Mouse (Mus musculus) forebrain, embryonic 16.5 days (tissue): Measurements from ENCODE around the gene Ltbp2. TPM values are rescaled to one million over a fixed set of nuclear protein-coding genes. Genes with fewer than 3 reads are reported as not detected.

ENCODE experiments used
- ATAC-seq: fragments of 200-750 bp; cut with Nextera tagmentation; 2 replicates; pipeline ENCODE4 v1.8.0; 2017; ENCODE audit warnings: mild to moderate bottlenecking, moderate library complexity
- H3K27ac ChIP-seq: fragments of 300-500 bp; sonication (generic); 2 replicates; pipeline ENCODE4 v1.5.1; 2014; ENCODE audit warnings: low read length, control low read depth
- H3K27me3 ChIP-seq: fragments of 300-500 bp; sonication (generic); replicated peaks from 2 replicates; pipeline ENCODE4 v1.6.1; 2014; ENCODE audit warnings: low read length; ENCODE audit not compliant: control insufficient read depth, insufficient read depth
- H3K36me3 ChIP-seq: fragments of 300-500 bp; sonication (generic); 2 replicates; pipeline ENCODE4 v1.6.1; 2014; ENCODE audit not compliant: control insufficient read depth, insufficient read depth
- H3K4me1 ChIP-seq: fragments of 300-500 bp; sonication (generic); replicated peaks from 2 replicates; pipeline ENCODE4 v1.6.1; 2014; ENCODE audit warnings: low read length; ENCODE audit not compliant: control insufficient read depth, insufficient read depth
- H3K4me2 ChIP-seq: fragments of 300-500 bp; sonication (generic); 2 replicates; pipeline ENCODE4 v1.6.1; 2014; ENCODE audit warnings: mild to moderate bottlenecking, low read length, control low read depth
- H3K4me3 ChIP-seq: fragments of 300-500 bp; sonication (generic); replicated peaks from 2 replicates; pipeline ENCODE4 v1.5.1; 2014; ENCODE audit warnings: mild to moderate bottlenecking, low read length, control low read depth
- H3K9ac ChIP-seq: fragments of 300-500 bp; sonication (generic); replicated peaks from 2 replicates; pipeline ENCODE4 v1.6.1; 2014; ENCODE audit warnings: low read depth, low read length, control low read depth
- H3K9me3 ChIP-seq: fragments of 300-500 bp; sonication (generic); 2 replicates; pipeline ENCODE4 v1.6.1; 2016; ENCODE audit warnings: low read length; ENCODE audit not compliant: control insufficient read depth
- WGBS: fragments of 180-500 bp; shearing (Covaris S2); extraction: QIAGEN DNeasy Blood & Tissue Kit; methylation state at CpG from one replicate; pipeline ENCODE4 v1.1.7; 2014; 5-methylcytosine and 5-hydroxymethylcytosine counted together
- polyA plus RNA-seq: library from polyadenylated mRNA; unstranded; fragments of >200 nt; fragmentation: Nextera tagmentation; extraction: Ambion mirVana; gene quantifications from 2 replicates; pipeline ENCODE4 v1.2.1, GENCODE M21; 2015

The Ltbp2 gene
- polyA plus RNA-seq, 1 experiment from 2014 or later, result 0.30 TPM

- Histone ChIP-seq H3K4me3 (no peak overlapping the region), H3K27me3 (peaks cover 2% of the 10 kb centered on the region; the same call in 1 of the 2 replicates), H3K9ac (no peak overlapping the region), H3K27ac (no peak overlapping the region), H3K4me1 (no peaks in the 10 kb centered on the region), H3K9me3 (no peaks in the 10 kb centered on the region), H3K36me3 (no peaks in the 10 kb centered on the region), H3K4me2 (no peak overlapping the region)
- WGBS, result 60% methylated on average over 11 of the region's 11 CpGs
- no peak for ATAC-seq
These were observed 9.0 kb upstream of the Ltbp2 start for GRCm38 (mm10) chr12:84885107-84885876.

DNA sequence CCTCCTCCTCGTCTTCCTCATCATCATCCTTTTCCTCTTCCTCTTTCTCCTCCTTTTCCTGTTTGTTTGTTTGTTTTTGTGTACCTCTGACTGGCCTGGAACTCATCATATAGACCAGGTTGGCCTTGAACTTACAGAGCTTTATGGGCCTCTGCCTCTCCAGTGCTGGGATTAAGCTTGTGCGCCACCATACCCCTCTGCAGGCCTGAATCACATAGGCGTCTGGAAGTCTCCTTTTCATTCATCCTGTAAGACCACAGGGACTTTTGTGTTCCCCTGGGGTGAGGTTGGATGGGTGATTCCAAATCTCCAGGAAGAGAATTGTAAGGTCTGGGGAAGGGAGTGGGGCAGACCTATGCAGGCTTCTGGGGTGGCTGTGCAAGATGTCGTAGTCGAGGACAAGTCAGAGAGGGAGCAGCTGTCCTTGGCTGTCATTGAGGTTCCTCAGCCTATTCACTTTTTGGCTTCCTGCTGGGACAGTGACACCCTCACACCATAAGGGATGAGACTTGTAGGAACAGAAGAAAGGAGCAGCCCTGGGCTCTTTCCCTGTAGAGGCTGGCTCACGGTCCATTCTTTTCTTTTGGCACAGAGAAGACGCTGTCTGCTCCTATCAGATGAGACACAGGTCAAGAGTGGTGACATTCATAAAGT, 8.2 kb upstream of the Ltbp2 start:
- Histone ChIP-seq H3K9me3 (no peaks in the 10 kb centered on the region), H3K9ac (no peak overlapping the region), H3K27me3 (peaks cover 4% of the 10 kb centered on the region; the same call in 1 of the 2 replicates), H3K4me3 (no peak overlapping the region), H3K36me3 (no peaks in the 10 kb centered on the region), H3K4me1 (no peaks in the 10 kb centered on the region; the same call in 1 of the 2 replicates), H3K27ac (no peak overlapping the region), H3K4me2 (no peak overlapping the region)
- no peak for ATAC-seq
- 80% methylated on average over 7 of the region's 7 CpGs for WGBS

DNA sequence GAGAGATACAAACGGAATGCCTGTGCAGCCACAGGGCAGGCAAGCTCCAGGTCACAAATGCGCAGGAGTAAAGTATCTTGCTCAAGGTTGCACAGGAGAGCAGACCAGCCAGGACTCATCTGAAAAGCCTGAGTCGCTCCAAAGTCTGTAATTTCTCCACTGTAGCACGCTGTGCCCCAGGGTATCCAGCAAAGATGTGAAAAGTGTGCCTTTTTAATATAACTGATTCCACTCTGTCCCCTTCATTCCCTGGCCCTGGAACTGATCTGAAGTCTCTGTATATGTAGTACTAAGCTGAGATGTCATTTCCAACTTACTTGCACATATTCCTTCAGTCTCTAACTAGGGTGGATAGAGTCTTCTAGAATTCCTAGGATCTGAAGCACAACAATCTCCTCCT, 6.5 kb upstream of the Ltbp2 start:
- no peak for ATAC-seq
- Histone ChIP-seq H3K4me1 (no peaks in the 10 kb centered on the region; the same call in 1 of the 2 replicates), H3K27me3 (peaks cover 10% of the 10 kb centered on the region), H3K27ac (no peak overlapping the region), H3K4me3 (no peak overlapping the region), H3K4me2 (no peak overlapping the region), H3K9me3 (no peaks in the 10 kb centered on the region), H3K9ac (no peak overlapping the region), H3K36me3 (no peaks in the 10 kb centered on the region)
- WGBS, result 84% methylated on average over 4 of the region's 4 CpGs

GRCm38 (mm10) chr12:84880091-84880490, 3.8 kb upstream of the Ltbp2 start:
- 44% methylated on average over 11 of the region's 11 CpGs for WGBS
- Histone ChIP-seq H3K4me3 (no peak overlapping the region), H3K9ac (no peak overlapping the region), H3K27ac (no peak overlapping the region), H3K9me3 (no peaks in the 10 kb centered on the region), H3K36me3 (no peaks in the 10 kb centered on the region), H3K4me1 (peaks cover 12% of the 10 kb centered on the region), H3K4me2 (no peak overlapping the region), H3K27me3 (peaks cover 35% of the 10 kb centered on the region)
- no peak for ATAC-seq

DNA sequence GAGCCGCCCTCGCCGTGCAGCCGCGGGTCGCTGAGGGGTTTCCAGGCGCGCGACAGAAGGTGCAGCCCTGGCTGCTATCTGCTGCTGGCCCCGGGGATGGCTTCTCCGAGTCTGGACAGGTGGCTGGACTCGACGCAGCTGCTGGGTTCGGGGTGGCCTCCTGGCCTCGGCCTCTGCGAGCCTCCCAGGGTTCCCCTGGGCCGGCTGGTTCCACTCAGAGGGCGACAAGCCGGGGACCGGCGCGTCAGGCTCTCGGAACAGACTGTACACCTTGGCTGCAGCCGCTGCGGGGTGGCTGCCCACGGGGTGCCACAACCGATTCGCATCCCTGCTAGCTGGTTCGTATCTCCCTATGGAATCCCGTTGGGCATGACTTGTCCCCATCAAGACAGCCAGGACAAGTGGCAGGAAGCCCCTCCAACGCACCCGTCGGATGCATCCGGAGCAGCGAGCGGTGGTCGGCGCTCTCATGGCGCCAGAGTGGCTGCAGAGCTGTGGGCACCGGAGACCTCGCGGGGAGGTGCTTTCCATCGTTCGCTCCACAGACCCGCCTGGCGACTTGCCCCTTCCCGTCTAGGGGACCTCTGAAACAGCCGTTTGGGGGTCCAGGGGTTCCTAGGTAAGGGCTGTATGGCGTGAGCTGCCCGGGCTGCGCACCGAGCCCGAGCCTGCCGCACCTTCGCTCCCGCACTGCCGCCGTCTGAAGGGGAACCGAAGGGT, 411 bp downstream of the Ltbp2 start:
- H3K9me3 ChIP-seq, result no peaks in the 10 kb centered on the region
- no peak overlapping the region for H3K27ac ChIP-seq
- no peak overlapping the region for H3K9ac ChIP-seq
- no peak for ATAC-seq
- H3K4me2 ChIP-seq, result peak overlapping the region; percentile 46
- H3K4me3 ChIP-seq, result peak overlapping the region; percentile 33
- peaks cover 50% of the 10 kb centered on the region for H3K27me3 ChIP-seq
- 1% methylated on average over 59 of the region's 59 CpGs for WGBS
- H3K36me3 ChIP-seq, result no peaks in the 10 kb centered on the region
- H3K4me1 ChIP-seq, result peaks cover 12% of the 10 kb centered on the region

GRCm38 (mm10) chr12:84873434-84873833, 2.9 kb downstream of the Ltbp2 start:
- Histone ChIP-seq H3K27ac (no peak overlapping the region), H3K9ac (no peak overlapping the region), H3K4me2 (no peak overlapping the region), H3K36me3 (no peaks in the 10 kb centered on the region), H3K9me3 (no peaks in the 10 kb centered on the region), H3K27me3 (peaks cover 44% of the 10 kb centered on the region), H3K4me1 (peaks cover 12% of the 10 kb centered on the region), H3K4me3 (no peak overlapping the region)
- WGBS, result 0% methylated on average over 3 of the region's 3 CpGs
- ATAC-seq, result no peak

- 67% methylated on average over 2 of the region's 2 CpGs for WGBS
- peaks cover 37% of the 10 kb centered on the region for H3K27me3 ChIP-seq
- no peak overlapping the region for H3K27ac ChIP-seq
- H3K4me1 ChIP-seq, result peaks cover 12% of the 10 kb centered on the region
- ATAC-seq, result no peak
- no peak overlapping the region for H3K4me2 ChIP-seq
- H3K36me3 ChIP-seq, result no peaks in the 10 kb centered on the region
- H3K9me3 ChIP-seq, result no peaks in the 10 kb centered on the region
- H3K9ac ChIP-seq, result no peak overlapping the region
- H3K4me3 ChIP-seq, result no peak overlapping the region
These were observed 4.0 kb downstream of the Ltbp2 start for GRCm38 (mm10) chr12:84872310-84872709.

GRCm38 (mm10) chr12:84865431-84865830, 10.9 kb downstream of the Ltbp2 start:
- Histone ChIP-seq H3K27ac (no peak overlapping the region), H3K4me2 (no peak overlapping the region), H3K4me3 (no peak overlapping the region), H3K9me3 (no peaks in the 10 kb centered on the region), H3K36me3 (no peaks in the 10 kb centered on the region), H3K9ac (no peak overlapping the region), H3K4me1 (no peaks in the 10 kb centered on the region), H3K27me3 (no peaks in the 10 kb centered on the region)
- no peak for ATAC-seq
- 63% methylated on average over 9 of the region's 9 CpGs for WGBS

- Histone ChIP-seq H3K4me2 (no peak overlapping the region), H3K4me1 (no peaks in the 10 kb centered on the region), H3K27ac (no peak overlapping the region), H3K9me3 (no peaks in the 10 kb centered on the region), H3K4me3 (no peak overlapping the region), H3K36me3 (no peaks in the 10 kb centered on the region), H3K27me3 (no peaks in the 10 kb centered on the region), H3K9ac (no peak overlapping the region)
- 85% methylated on average over 7 of the region's 7 CpGs for WGBS
- ATAC-seq, result no peak
These were observed 11.5 kb downstream of the Ltbp2 start for GRCm38 (mm10) chr12:84864801-84865200.
